Mouse (Mus musculus) testis, adult 2 months (tissue): ENCODE measurements around the gene Rcc1. TPM values are rescaled to one million over a fixed set of nuclear protein-coding genes. Genes with fewer than 3 reads are reported as not detected.
A peak's percentile ranks its signal among the peaks of the same experiment; 100 is the strongest.

Experiments
- H3K27ac ChIP-seq: fragments of 200-500 bp; 2 replicates; pipeline ENCODE4 v1.5.1; 2012; ENCODE audit warnings: low read depth, low read length; ENCODE audit not compliant: control insufficient read depth, insufficient read depth
- H3K27me3 ChIP-seq: fragments of 200-500 bp; 2 replicates; pipeline ENCODE4 v1.6.1; 2012; ENCODE audit warnings: mild to moderate bottlenecking, low read length, moderate library complexity; ENCODE audit not compliant: control insufficient read depth, insufficient read depth
- H3K36me3 ChIP-seq: fragments of 200-500 bp; 2 replicates; pipeline ENCODE4 v1.6.1; 2012; ENCODE audit warnings: mild to moderate bottlenecking, low read length; ENCODE audit not compliant: control insufficient read depth, insufficient read depth
- H3K4me1 ChIP-seq: fragments of 200-500 bp; 2 replicates; pipeline ENCODE4 v1.6.1; 2012; ENCODE audit warnings: low read length; ENCODE audit not compliant: control insufficient read depth, insufficient read depth
- H3K4me3 ChIP-seq: fragments of 200-500 bp; 2 replicates; pipeline ENCODE4 v1.5.1; 2012; ENCODE audit warnings: low read depth, mild to moderate bottlenecking, low read length, moderate library complexity, mixed read lengths; ENCODE audit not compliant: control insufficient read depth
- CTCF ChIP-seq: fragments of 200-500 bp; IDR thresholded peaks from 2 replicates; pipeline ENCODE4 v1.5.1; 2012; ENCODE audit warnings: low read depth, mild to moderate bottlenecking, inconsistent platforms, low read length, moderate library complexity; ENCODE audit not compliant: control insufficient read depth, insufficient read depth, insufficient replicate concordance
- POLR2A ChIP-seq: fragments of 200-500 bp; IDR thresholded peaks from 2 replicates; pipeline ENCODE4 v1.6.1; 2012; ENCODE audit warnings: low read depth, mild to moderate bottlenecking, inconsistent platforms, low read length, moderate library complexity; ENCODE audit not compliant: control insufficient read depth
- polyA plus RNA-seq: library from polyadenylated mRNA; depleted of rRNA; stranded (reverse); fragments of >200 nt; gene quantifications from 2 replicates; pipeline ENCODE4 v1.2.3, GENCODE M21; 2012

Gene Rcc1
- polyA plus RNA-seq, 1 experiment: 179 TPM

GRCm38 (mm10) chr4:132389302-132389701 lies 35.9 kb upstream of the Rcc1 start:
- Histone ChIP-seq H3K27me3 (no peaks in the 10 kb centered on the region), H3K36me3 (no peaks in the 10 kb centered on the region; the same call in 1 of the 2 replicates), H3K27ac (no peak overlapping the region), H3K4me1 (no peaks in the 10 kb centered on the region), H3K4me3 (no peak overlapping the region)
- TF ChIP-seq CTCF: no peak
- no peak for TF ChIP-seq POLR2A

GRCm38 (mm10) chr4:132387617-132388016 lies 34.2 kb upstream of the Rcc1 start:
- Histone ChIP-seq H3K27me3 (no peaks in the 10 kb centered on the region), H3K36me3 (no peaks in the 10 kb centered on the region; the same call in 1 of the 2 replicates), H3K4me3 (no peak overlapping the region), H3K27ac (peak overlapping the region; percentile 14; the same call in 1 of the 2 replicates), H3K4me1 (no peaks in the 10 kb centered on the region)
- TF ChIP-seq POLR2A (no peak), CTCF (no peak)

DNA sequence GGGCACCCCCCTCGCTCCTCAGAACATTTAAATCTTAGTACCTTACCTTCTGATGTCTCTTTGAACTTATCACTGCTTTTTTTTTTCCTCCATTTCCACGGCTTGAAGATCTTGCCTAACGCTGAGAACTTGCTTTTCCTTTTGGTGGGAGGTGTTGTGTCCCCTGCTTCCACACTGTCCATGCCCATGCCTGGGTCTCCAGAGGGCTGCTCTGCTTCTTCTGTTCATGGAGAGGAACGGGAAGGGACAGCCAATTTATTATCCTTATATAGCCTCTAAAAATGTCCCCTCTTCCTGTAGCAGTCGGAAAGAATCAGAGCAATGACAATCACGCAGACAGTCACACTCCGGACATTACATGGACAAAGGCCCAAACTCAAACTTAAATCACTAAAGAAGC lies 33.4 kb upstream of the Rcc1 start:
- Histone ChIP-seq H3K4me3 (no peak overlapping the region), H3K27ac (no peak overlapping the region; the same call in 1 of the 2 replicates), H3K36me3 (no peaks in the 10 kb centered on the region; the same call in 1 of the 2 replicates), H3K27me3 (no peaks in the 10 kb centered on the region), H3K4me1 (no peaks in the 10 kb centered on the region)
- TF ChIP-seq CTCF: no peak
- TF ChIP-seq POLR2A: no peak

DNA sequence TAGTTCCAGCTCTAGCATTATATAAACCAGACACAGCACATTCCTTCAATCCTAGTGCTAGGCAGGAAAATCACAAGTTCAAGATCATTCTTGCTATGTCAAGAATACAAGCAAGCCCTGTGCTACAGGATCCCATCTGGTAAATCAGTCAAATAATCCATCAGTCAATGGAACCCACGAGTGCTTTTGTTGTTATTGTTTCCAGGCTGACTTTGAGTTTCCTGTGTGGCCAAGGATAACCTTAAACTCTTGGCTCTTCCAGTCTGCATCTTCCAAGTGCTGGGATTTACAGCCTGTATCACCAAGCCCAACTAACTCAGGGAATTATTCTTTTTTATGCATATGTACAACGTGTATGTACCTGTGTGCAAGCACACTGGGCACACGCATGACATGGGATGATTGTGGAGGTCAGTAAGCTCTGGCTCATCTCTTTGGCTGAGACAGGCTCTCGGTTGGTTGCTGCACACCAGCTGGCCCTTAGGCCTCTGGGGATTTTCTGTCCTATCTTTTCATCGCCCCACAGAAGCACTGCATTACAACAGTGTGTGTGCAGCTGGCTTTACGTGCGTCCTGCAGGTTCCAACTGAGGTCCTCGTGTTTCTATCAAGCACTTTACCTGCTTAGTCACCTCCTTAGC lies 32.5 kb upstream of the Rcc1 start:
- Histone ChIP-seq H3K4me3 (no peak overlapping the region), H3K27ac (no peak overlapping the region), H3K36me3 (no peaks in the 10 kb centered on the region; the same call in 1 of the 2 replicates), H3K27me3 (no peaks in the 10 kb centered on the region), H3K4me1 (no peaks in the 10 kb centered on the region)
- TF ChIP-seq POLR2A (no peak), CTCF (no peak)

DNA sequence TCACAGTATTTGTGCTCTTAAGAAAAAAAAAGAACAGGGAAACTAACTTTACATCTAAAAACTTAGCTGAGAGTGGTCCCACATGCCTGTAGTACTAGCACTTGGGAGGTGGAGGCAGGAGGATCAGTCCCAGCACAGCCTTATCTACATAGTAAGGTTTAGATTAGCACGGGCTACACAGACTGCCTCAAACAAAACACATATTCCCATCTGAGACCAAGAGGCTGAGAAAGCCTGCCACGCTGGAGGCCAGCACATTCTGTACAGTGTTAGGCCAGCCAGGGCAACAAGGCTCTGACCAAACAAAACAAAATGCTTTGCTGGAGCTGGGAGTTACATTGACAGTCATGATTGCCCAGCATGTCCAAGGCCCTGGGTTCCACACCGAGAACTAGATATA lies 30.1 kb upstream of the Rcc1 start:
- TF ChIP-seq CTCF (no peak), POLR2A (no peak)
- no peaks in the 10 kb centered on the region for H3K27me3 ChIP-seq
- H3K27ac ChIP-seq: no peak overlapping the region; the same call in 1 of the 2 replicates
- H3K4me1 ChIP-seq: no peaks in the 10 kb centered on the region
- no peaks in the 10 kb centered on the region; the same call in 1 of the 2 replicates for H3K36me3 ChIP-seq
- H3K4me3 ChIP-seq: no peak overlapping the region

GRCm38 (mm10) chr4:132382296-132382695 lies 28.9 kb upstream of the Rcc1 start:
- no peak for TF ChIP-seq CTCF
- TF ChIP-seq POLR2A: no peak
- Histone ChIP-seq H3K27ac (no peak overlapping the region), H3K4me1 (no peaks in the 10 kb centered on the region), H3K36me3 (peaks cover under 1% of the 10 kb centered on the region; the same call in 1 of the 2 replicates), H3K27me3 (no peaks in the 10 kb centered on the region), H3K4me3 (no peak overlapping the region)

DNA sequence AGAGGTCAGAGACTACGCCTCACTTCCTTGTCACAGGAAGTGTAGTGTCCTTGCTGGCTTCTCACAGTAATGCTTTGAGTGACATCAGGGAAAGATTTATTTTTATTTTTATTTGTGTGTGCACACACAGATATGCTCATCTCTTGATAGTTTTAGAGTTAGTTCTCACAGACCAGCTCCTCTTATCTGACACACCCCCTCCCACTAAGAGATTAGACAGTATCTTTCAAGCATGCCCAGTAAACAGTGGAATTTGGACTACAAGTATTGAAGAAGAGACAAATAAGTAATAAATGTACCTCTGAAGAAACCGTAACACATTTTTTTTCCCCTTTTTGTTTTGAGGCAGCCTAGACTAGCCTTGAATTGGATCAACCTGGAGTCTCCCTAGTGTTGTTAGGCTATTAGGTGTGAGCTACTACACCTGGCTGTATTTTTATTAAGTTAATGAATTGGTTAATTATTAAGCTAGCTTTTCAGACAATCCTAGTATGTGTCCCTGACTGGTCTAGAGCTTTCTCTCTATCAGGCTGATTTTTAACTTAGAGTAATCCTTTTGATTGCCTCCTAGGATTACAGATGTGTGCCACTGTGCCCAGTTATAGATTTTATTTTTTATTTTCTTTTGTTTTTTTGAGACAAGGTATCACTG lies 27.7 kb upstream of the Rcc1 start:
- no peak overlapping the region for H3K27ac ChIP-seq
- H3K27me3 ChIP-seq: no peaks in the 10 kb centered on the region
- H3K36me3 ChIP-seq: peaks cover 3% of the 10 kb centered on the region; the same call in 1 of the 2 replicates
- TF ChIP-seq CTCF (no peak), POLR2A (no peak)
- H3K4me3 ChIP-seq: no peak overlapping the region
- no peaks in the 10 kb centered on the region for H3K4me1 ChIP-seq
